Mouse (Mus musculus) CH12.LX (cell line): ENCODE results near the gene Zbtb5. TPM values are rescaled to one million over a fixed set of nuclear protein-coding genes. Genes with fewer than 3 reads are reported as not detected.

Experiments used
- DNase-seq: peaks from one replicate; pipeline ENCODE4 v3.0.0-alpha.2; 2013; ENCODE audit errors: extremely low read depth
- H3K27ac ChIP-seq: 2 replicates; pipeline ENCODE4 v1.5.1; 2012; ENCODE audit warnings: low read depth, mild to moderate bottlenecking, control low read depth, moderate library complexity; ENCODE audit not compliant: insufficient read depth
- H3K27me3 ChIP-seq: replicated peaks from 2 replicates; pipeline ENCODE3; 2012; ENCODE audit warnings: inconsistent platforms
- H3K36me3 ChIP-seq, 2 experiments: replicated peaks in 1 of 2; 2 replicates each; pipeline versions ENCODE3 to v1.6.1; 2012; ENCODE audit warnings: inconsistent platforms in 1 of 2, low read length in 1 of 2, mild to moderate bottlenecking in 1 of 2, mixed read lengths in 1 of 2, moderate library complexity in 1 of 2; ENCODE audit not compliant: control insufficient read depth in 1 of 2, insufficient read depth in 1 of 2
- H3K4me1 ChIP-seq, 2 experiments: 2 replicates each; pipeline ENCODE4 v1.6.1; 2012; ENCODE audit warnings: inconsistent platforms in 1 of 2, moderate library complexity in 1 of 2; ENCODE audit not compliant: insufficient read depth in 2 of 2, control insufficient read depth in 1 of 2
- H3K4me2 ChIP-seq: 2 replicates; pipeline ENCODE4 v1.6.1; 2012; ENCODE audit warnings: low read depth, mild to moderate bottlenecking, control low read depth; ENCODE audit not compliant: poor library complexity, insufficient read depth, severe bottlenecking
- H3K4me3 ChIP-seq, 3 experiments: fragments of 150-350 bp in 1 of 3; sonication (generic) in 1 of 3; replicated peaks in 1 of 3; 2 replicates each; pipeline versions ENCODE3 to v1.5.1; 2011 to 2012; ENCODE audit warnings: low read depth in 2 of 3, low read length in 2 of 3, mild to moderate bottlenecking in 2 of 3, moderate library complexity in 2 of 3, control low read depth in 1 of 3, improper control_type of control experiment in 1 of 3, inconsistent platforms in 1 of 3, mixed read lengths in 1 of 3; ENCODE audit not compliant: poor library complexity in 1 of 3
- H3K79me2 ChIP-seq: replicated peaks from 2 replicates; pipeline ENCODE4 v1.6.1; 2012; ENCODE audit warnings: mild to moderate bottlenecking, moderate library complexity; ENCODE audit not compliant: control insufficient read depth, poor library complexity, insufficient read depth, severe bottlenecking; ENCODE audit errors: extremely low read depth
- H3K9ac ChIP-seq: 2 replicates; pipeline ENCODE4 v1.6.1; 2012; ENCODE audit warnings: low read depth, mild to moderate bottlenecking, control low read depth, moderate library complexity; ENCODE audit not compliant: insufficient read depth
- H3K9me3 ChIP-seq: replicated peaks from 2 replicates; pipeline ENCODE3; 2012; ENCODE audit warnings: low read length, inconsistent platforms, mixed read lengths
- CHD1 ChIP-seq: IDR thresholded peaks from 2 replicates; pipeline ENCODE4 v1.6.1; 2012; ENCODE audit warnings: low read depth, low read length, improper control_type of control experiment, inconsistent platforms
- CHD2 ChIP-seq: IDR thresholded peaks from 2 replicates; pipeline ENCODE4 v1.6.1; 2011; ENCODE audit warnings: low read length, improper control_type of control experiment
- CTCF ChIP-seq, 2 experiments: IDR thresholded peaks in 1 of 2; conservative IDR thresholded peaks in 1 of 2; 2 replicates each; pipeline ENCODE4 v1.5.1; 2011 to 2012; ENCODE audit warnings: low read depth in 2 of 2, low read length in 2 of 2, improper control_type of control experiment in 1 of 2, inconsistent platforms in 1 of 2, mild to moderate bottlenecking in 1 of 2, moderate library complexity in 1 of 2
- E2F4 ChIP-seq: IDR thresholded peaks from 2 replicates; pipeline ENCODE4 v1.6.1; 2011; ENCODE audit warnings: low read depth, low read length, improper control_type of control experiment; ENCODE audit not compliant: insufficient replicate concordance
- GABPA ChIP-seq: IDR thresholded peaks from 2 replicates; pipeline ENCODE4 v1.6.1; 2012; ENCODE audit warnings: low read depth, low read length, improper control_type of control experiment, inconsistent platforms; ENCODE audit not compliant: insufficient replicate concordance
- IRF4 ChIP-seq: IDR thresholded peaks from 2 replicates; pipeline ENCODE4 v1.6.1; 2014; ENCODE audit warnings: low read depth, mild to moderate bottlenecking, inconsistent platforms, low read length, improper control_type of control experiment
- JUN ChIP-seq: IDR thresholded peaks from 2 replicates; pipeline ENCODE4 v1.6.1; 2011; ENCODE audit warnings: low read depth, mild to moderate bottlenecking, low read length, improper control_type of control experiment, moderate library complexity; ENCODE audit not compliant: insufficient read depth
- KAT2A ChIP-seq: IDR thresholded peaks from 2 replicates; pipeline ENCODE4 v1.6.1; 2012; ENCODE audit warnings: low read length, improper control_type of control experiment, inconsistent platforms; ENCODE audit not compliant: insufficient replicate concordance
- MAFK ChIP-seq: IDR thresholded peaks from 2 replicates; pipeline ENCODE4 v1.6.1; 2011; ENCODE audit warnings: low read length, improper control_type of control experiment; ENCODE audit not compliant: insufficient replicate concordance
- MAZ ChIP-seq: IDR thresholded peaks from 2 replicates; pipeline ENCODE4 v1.6.1; 2012; ENCODE audit warnings: low read depth, mild to moderate bottlenecking, inconsistent platforms, low read length, improper control_type of control experiment, moderate library complexity
- MEF2A ChIP-seq: IDR thresholded peaks from 2 replicates; pipeline ENCODE4 v1.6.1; 2014; ENCODE audit warnings: low read depth, mild to moderate bottlenecking, inconsistent platforms, low read length, improper control_type of control experiment, borderline replicate concordance
- MXI1 ChIP-seq: IDR thresholded peaks from 2 replicates; pipeline ENCODE4 v1.6.1; 2011; ENCODE audit warnings: mild to moderate bottlenecking, low read depth, low read length, improper control_type of control experiment
- MYC ChIP-seq: IDR thresholded peaks from 2 replicates; pipeline ENCODE4 v1.6.1; 2011; ENCODE audit warnings: low read depth, mild to moderate bottlenecking, improper control_type of control experiment, low read length
- NELFE ChIP-seq: IDR thresholded peaks from 2 replicates; pipeline ENCODE4 v1.6.1; 2011; ENCODE audit warnings: low read depth, low read length, improper control_type of control experiment
- POLR2A ChIP-seq: IDR thresholded peaks from 2 replicates; pipeline ENCODE4 v1.6.1; 2011; ENCODE audit warnings: low read depth, mild to moderate bottlenecking, improper control_type of control experiment, low read length
- POLR2AphosphoS2 ChIP-seq: IDR thresholded peaks from 2 replicates; pipeline ENCODE4 v1.6.1; 2011; ENCODE audit warnings: low read depth, low read length, improper control_type of control experiment
- RCOR1 ChIP-seq: conservative IDR thresholded peaks from 2 replicates; pipeline ENCODE4 v1.6.1; 2012; ENCODE audit warnings: low read depth, mild to moderate bottlenecking, inconsistent platforms, low read length, improper control_type of control experiment
- SIN3A ChIP-seq: IDR thresholded peaks from 2 replicates; pipeline ENCODE4 v1.6.1; 2012; ENCODE audit warnings: low read length, improper control_type of control experiment, inconsistent platforms
- TBP ChIP-seq: conservative IDR thresholded peaks from 2 replicates; pipeline ENCODE4 v1.6.1; 2011; ENCODE audit warnings: low read depth, low read length, improper control_type of control experiment
- TCF12 ChIP-seq: IDR thresholded peaks from 2 replicates; pipeline ENCODE4 v1.6.1; 2014; ENCODE audit warnings: low read depth, mild to moderate bottlenecking, inconsistent platforms, low read length, improper control_type of control experiment
- UBTF ChIP-seq: IDR thresholded peaks from 2 replicates; pipeline ENCODE4 v1.6.1; 2012; ENCODE audit warnings: low read depth, mild to moderate bottlenecking, inconsistent platforms, low read length, improper control_type of control experiment, moderate library complexity
- USF1 ChIP-seq: IDR thresholded peaks from 2 replicates; pipeline ENCODE4 v1.6.1; 2014; ENCODE audit warnings: low read depth, mild to moderate bottlenecking, inconsistent platforms, low read length, improper control_type of control experiment
- ZC3H11A ChIP-seq: IDR thresholded peaks from 2 replicates; pipeline ENCODE4 v1.6.1; 2012; ENCODE audit warnings: low read depth, mild to moderate bottlenecking, inconsistent platforms, low read length, improper control_type of control experiment
- ZMIZ1 ChIP-seq: IDR thresholded peaks from 2 replicates; pipeline ENCODE4 v1.6.1; 2012; ENCODE audit warnings: low read depth, mild to moderate bottlenecking, inconsistent platforms, low read length, improper control_type of control experiment
- ZNF384 ChIP-seq: IDR thresholded peaks from 2 replicates; pipeline ENCODE4 v1.6.1; 2012; ENCODE audit warnings: low read depth, low read length, improper control_type of control experiment, inconsistent platforms
- dilution Hi-C: fragments of 300-500 bp; cut with MboI; formaldehyde crosslinking; loops from 2 replicates; pipeline ENCODE4 v1.14.3; 2020; ENCODE audit warnings: low sequenced_read_pairs; ENCODE audit not compliant: extremely low pct_unique_long_range_greater_than_20kb, extremely low pct_ligation_motif_present
- in situ Hi-C: fragments of 300-500 bp; cut with MboI; formaldehyde crosslinking; loops from 3 replicates; pipeline ENCODE4 v1.14.3; 2019; ENCODE audit warnings: low sequenced_read_pairs, low pct_ligation_motif_present, low pct_unique_long_range_greater_than_20kb, mixed read lengths
- polyA plus RNA-seq: library from polyadenylated mRNA; unstranded; fragments of >175 nt; gene quantifications from 2 replicates; pipeline ENCODE4 v1.2.1, GENCODE M21; 2012; ENCODE audit warnings: low read depth; ENCODE audit not compliant: insufficient read length
- total RNA-seq, 2 experiments: library from RNA; depleted of rRNA; stranded (reverse); fragments of 300-350 nt in 1 of 2; fragments of >200 nt in 1 of 2; gene quantifications; 2 replicates each; pipeline ENCODE4 v1.2.3; 2012 to 2014

The Zbtb5 gene
- total and polyA plus RNA-seq, 3 experiments: 8.2 to 10.4 (median 10.0) TPM

GRCm38 (mm10) chr4:44944426-44945075 is 67.7 kb downstream of the Zbtb5 start (continued):
- no peak for TF ChIP-seq POLR2AphosphoS2
- TF ChIP-seq MXI1: no peak
- TF ChIP-seq MYC: no peak
- 0 out of 2 replicates have a peak, but pooled peaks have one; percentile 42 for TF ChIP-seq TBP
- TF ChIP-seq KAT2A: no peak
- TF ChIP-seq NELFE: no peak
- TF ChIP-seq CHD2: peak; percentile 55; the same call in 1 of the 2 replicates
- peak; percentile 95 for TF ChIP-seq ZNF384
- TF ChIP-seq MAZ: no peak; the same call in 1 of the 2 replicates
- no peak for TF ChIP-seq UBTF
- TF ChIP-seq GABPA: no peak
- TF ChIP-seq ZC3H11A: no peak
- no peak for TF ChIP-seq CTCF (conservative IDR thresholded peaks at IDR 0.05 in 1 of 2, IDR thresholded peaks at IDR 0.05 in 1 of 2; ENCODE audit: low read depth in 2 of 2, low read length in 2 of 2)
- peak; percentile 89 for TF ChIP-seq IRF4
- TF ChIP-seq SIN3A: peak; percentile 60; the same call in 1 of the 2 replicates
- no peak for TF ChIP-seq CHD1
- TF ChIP-seq USF1: no peak

GRCm38 (mm10) chr4:44943480-44943879 is 68.7 kb downstream of the Zbtb5 start:
- Histone ChIP-seq H3K4me2 (no peak overlapping the region), H3K36me3 (no peaks in the 10 kb centered on the region), H3K4me1 (peaks cover 45 to 92% of the 10 kb centered on the region in 2 experiments), H3K27me3 (no peaks in the 10 kb centered on the region), H3K9ac (no peak overlapping the region), H3K79me2 (no peaks in the 10 kb centered on the region), H3K4me3 (no peak overlapping the region), H3K27ac (no peak overlapping the region), H3K9me3 (peaks cover 2% of the 10 kb centered on the region)
- dilution Hi-C loops (no loop called here), in situ Hi-C loops (loop anchor here (25.0 kb wide), 1 partner anchor 631 kb away; the partner anchor contains the start of gene Melk)
- no peak for DNase-seq
- TF ChIP-seq MEF2A: no peak
- no peak for TF ChIP-seq CTCF (conservative IDR thresholded peaks at IDR 0.05 in 1 of 2, IDR thresholded peaks at IDR 0.05 in 1 of 2; ENCODE audit: low read depth in 2 of 2, low read length in 2 of 2)
- TF ChIP-seq TCF12: no peak
- TF ChIP-seq MXI1: no peak
- TF ChIP-seq POLR2A: no peak
- TF ChIP-seq E2F4: no peak
- TF ChIP-seq KAT2A: no peak
- no peak for TF ChIP-seq MAFK
- TF ChIP-seq JUN: no peak
- no peak for TF ChIP-seq CHD2
- TF ChIP-seq NELFE: no peak
- TF ChIP-seq TBP: no peak
- TF ChIP-seq MYC: no peak
- no peak for TF ChIP-seq ZMIZ1
- TF ChIP-seq RCOR1: no peak
- TF ChIP-seq MAZ: no peak
- TF ChIP-seq ZNF384: no peak
